Mouse (Mus musculus): ENCODE results near the gene 5730507C01Rik.
A peak's percentile ranks its signal among the peaks of the same experiment; 100 is the strongest.

5730507C01Rik gene

DNA sequence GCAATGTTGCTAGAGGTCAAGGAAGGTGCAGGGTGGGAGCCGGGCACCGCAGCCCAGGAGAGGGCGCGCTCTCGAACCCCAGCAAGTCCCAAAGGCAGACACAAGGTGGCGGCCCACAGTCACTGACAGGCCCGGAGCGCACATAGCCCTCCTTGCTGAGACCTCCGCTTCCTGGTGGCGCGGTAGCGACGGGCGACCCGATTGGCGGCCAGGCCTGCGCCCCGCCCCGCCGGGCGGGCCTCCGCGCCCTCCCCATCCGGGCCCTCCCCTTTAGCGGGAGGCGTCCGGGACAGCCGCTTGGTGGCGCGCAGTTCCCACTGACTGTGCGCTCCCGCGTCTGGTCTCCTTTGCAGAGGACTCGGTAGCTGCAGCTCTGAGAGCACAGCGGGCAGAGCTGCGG lies at the start of gene 5730507C01Rik:
Gene 5730507C01Rik (plus strand): TSS at position 340 of the 400 bp plus-strand sequence.
- DNase-seq = peak; percentile 35

DNA sequence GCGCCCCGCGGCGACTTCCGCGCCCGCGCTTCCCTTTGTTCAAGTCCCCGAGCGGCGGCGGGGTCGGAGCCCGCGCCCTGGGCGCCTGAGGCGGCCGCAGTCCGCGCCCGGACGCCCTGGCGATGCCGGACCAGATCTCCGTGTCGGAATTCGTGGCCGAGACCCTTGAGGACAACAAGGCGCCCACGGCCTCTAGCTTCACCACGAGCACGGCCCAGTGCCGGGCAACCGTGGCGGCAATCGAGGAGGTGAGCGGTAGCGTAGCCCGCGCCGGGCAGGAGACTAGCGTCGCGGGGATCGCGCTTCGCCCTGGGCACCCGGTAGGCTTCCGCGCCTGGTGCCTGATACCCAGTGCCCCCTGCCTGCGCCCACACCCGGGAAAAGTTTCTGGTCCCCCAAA lies 306 bp downstream of the 5730507C01Rik start:
- peak; percentile 2 for DNase-seq

DNA sequence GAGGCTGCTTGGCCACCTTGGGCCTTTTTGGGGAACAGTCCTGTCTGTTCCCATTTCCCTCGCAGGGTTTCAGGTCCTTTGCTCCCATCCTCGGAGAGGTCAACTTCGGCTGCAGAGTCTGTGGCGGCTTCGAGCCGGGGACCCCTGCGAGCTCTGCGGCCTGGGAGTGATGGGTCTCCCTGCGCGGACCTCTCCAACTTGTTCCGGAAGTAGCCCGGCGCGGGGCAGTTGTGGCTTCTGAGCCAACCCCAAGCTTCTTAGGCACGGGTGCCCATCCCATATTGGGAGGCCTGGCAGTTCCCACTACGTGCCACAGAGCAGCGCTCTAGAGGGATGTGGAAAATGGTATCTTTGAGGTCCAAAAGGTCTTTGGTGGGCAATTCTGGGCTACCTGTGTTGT lies 767 bp downstream of the 5730507C01Rik start:
- DNase-seq = peak; percentile 1

Data from kidney, adult 18-20 months (tissue).